Mouse (Mus musculus): Measurements from ENCODE around the gene Klhl22.

Klhl22 gene

DNA sequence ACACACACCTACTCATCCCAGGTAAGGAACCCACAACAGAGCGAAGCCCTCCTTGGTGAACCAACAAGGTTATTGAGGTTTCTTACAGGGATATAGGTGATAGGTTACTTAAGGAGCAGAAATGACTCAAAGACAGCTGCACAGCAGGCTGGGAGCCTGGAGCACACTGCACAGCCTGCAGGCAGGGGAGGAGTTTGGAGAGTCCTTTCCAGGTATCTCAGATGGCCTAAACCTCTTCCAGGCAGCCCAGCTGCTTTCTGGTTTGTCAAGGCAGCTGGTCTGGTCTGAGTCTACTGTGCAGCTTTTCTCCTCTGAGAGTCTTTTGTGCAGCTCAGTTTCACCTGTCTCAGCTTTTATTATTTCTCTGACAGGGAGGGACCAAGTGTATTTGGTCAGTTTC lies 1.7 kb upstream of the Klhl22 start:
- no peak for DNase-seq (ENCODE audit: low read depth, low spot score)

GRCm38 (mm10) chr16:17758902-17759301 lies 516 bp upstream of the Klhl22 start:
- DNase-seq (ENCODE audit: low read depth, low spot score), result no peak

DNA sequence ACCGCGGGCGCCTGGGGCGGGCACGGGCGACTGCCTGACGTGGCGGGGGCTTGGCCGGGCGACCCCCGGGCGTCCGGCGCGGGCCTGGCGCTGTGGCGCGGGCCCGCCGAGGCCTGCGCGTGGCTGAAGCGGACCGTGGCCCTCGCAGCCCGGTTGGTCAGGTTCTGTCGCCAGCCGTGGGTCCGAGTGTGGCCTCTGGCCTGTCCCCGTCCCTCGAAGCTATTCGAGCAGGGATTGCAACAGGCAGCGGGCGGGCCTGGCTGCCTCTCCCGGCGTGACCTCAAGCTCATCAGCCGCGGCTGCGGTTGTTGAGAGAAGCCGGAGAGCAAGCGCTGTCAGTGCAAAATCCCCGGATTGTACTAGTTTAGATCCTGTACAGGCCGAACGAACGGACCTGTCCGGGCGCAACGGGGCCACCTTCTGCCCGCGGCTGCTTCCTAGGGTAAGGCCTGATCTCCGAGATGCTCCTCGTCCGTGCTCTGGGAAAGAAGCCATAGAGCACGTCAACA lies 449 bp downstream of the Klhl22 start:
- no peak for DNase-seq (ENCODE audit: low read depth, low spot score)

DNA sequence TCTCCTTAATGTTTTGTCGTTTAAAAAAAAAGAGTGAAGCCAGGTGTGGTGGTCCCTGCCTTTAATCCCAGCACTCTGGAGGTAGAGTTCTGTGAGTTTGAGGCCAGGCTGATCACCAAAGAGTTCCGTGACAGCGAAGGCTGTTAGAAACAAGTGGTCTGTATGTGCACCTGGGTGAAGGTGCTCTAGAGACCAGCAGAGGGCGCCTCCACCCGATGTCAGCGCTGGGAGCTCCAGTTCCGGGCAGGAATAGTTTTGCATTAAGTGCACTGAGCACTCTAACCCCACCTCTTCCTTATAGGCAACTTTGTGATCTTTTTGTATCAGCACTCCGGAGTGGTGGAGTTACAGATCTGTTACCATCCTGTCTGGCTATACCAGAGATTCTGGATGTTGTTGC lies 1.2 kb downstream of the Klhl22 start:
- DNase-seq (ENCODE audit: low read depth, low spot score), result no peak

- DNase-seq (ENCODE audit: low read depth, low spot score), result no peak
These were observed 1.7 kb downstream of the Klhl22 start for GRCm38 (mm10) chr16:17761074-17761473.

DNA sequence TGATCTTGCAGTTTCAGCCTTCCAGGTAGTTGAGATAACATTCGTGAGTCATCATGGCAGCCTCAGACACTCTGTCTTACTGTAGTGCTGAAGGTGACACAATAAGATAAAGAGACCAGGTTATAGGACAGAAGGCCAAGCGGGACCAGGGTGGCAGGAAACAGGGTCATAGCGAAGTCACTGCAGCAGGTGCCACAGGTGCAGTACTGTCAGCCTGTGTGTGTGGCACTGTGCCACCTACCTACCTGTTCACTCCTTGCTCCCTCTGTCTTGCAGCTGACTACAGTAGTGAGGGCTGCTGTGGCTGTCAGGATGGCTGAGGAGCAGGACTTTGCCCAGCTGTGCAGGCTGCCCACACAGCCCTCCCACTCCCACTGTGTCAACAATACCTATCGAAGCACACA lies 4.7 kb downstream of the Klhl22 start:
- DNase-seq (ENCODE audit: low read depth, low spot score), result no peak

DNA sequence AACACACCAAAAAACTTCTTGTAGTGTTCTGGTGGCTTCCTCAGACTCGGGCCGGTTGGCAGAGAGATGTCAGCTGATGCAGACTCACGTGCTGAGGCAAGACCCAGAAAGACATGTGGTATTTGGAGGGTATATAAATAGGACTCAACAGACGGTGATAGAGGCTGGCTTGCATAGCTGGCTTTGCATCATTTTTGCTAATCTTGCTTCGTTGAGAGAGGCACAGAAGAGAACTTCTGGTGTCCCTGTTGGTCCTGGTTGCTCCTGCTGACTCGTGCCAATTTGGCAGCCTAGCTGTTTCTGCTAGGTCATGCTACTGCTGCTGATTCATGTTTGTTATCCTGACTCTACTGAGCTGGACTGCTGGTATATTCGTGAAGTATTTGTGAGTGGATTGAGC lies 9.4 kb downstream of the Klhl22 start:
- peak; percentile 62 for DNase-seq (ENCODE audit: low read depth, low spot score)

DNA sequence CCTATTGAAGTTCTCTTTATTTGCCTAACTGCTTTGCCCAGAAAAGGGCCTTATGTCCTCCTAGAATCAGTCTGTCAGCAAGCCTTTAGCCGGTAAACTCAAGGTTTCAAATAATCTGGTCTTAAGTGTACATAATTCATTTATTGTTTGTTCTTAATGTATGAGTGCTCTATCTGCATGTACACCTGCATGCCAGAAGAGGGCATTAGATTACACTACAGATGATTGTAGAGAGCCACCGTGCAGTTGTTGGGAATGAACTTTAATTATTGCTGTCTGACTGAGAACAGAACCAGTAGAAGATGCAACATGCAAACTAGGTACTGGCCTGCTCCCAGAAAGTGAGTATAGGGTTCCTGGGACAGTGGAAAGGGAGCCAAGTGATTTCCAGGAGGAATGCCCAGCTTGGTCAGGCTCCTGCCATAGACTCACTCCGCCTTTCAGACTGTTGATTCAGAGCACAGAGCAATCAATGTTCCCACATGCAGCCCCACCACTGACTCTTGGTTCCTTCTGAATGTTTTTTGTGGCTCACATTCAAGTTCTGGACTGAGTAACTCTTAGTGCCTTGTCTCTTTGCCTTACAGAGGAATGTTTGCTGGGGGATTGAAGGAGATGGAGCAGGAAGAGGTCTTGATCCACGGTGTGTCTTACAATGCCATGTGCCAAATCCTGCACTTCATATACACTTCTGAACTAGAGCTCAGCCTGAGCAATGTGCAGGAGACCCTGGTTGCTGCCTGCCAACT lies 11.9 kb downstream of the Klhl22 start:
- DNase-seq (ENCODE audit: low read depth, low spot score), result no peak

- DNase-seq (ENCODE audit: low read depth, low spot score), result no peak
These were observed 17.4 kb downstream of the Klhl22 start for GRCm38 (mm10) chr16:17776828-17777227.

GRCm38 (mm10) chr16:17778223-17778622 lies 18.8 kb downstream of the Klhl22 start:
- no peak for DNase-seq (ENCODE audit: low read depth, low spot score)

- no peak for DNase-seq (ENCODE audit: low read depth, low spot score)
These were observed 20.3 kb downstream of the Klhl22 start for GRCm38 (mm10) chr16:17779692-17780091.

GRCm38 (mm10) chr16:17785337-17785736 lies 25.9 kb downstream of the Klhl22 start:
- DNase-seq (ENCODE audit: low read depth, low spot score), result no peak

DNA sequence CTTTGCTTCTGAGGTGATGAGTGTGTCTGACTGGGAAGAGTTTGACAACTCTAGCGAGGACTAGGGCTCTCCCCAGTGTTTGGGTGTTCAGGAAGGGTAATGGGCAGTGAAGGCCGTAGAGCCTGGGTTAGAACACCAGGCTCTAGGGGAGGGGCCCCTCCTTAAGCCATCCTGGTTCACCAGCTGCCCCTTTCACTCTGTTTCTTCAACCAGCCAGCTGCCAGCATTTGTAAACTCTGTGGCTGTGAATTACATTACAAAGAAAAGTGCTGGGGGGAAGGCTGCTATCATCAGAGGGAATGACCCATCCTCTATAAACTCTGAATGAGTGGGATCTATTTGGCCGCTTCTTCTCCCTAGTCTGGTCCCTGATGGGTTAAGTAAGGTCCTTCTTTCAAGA lies 33.3 kb downstream of the Klhl22 start:
- DNase-seq (ENCODE audit: low read depth, low spot score), result no peak

- DNase-seq (ENCODE audit: low read depth, low spot score), result no peak
These were observed 34.6 kb downstream of the Klhl22 start for GRCm38 (mm10) chr16:17794047-17794446.

GRCm38 (mm10) chr16:17795643-17796042 lies 36.2 kb downstream of the Klhl22 start:
- no peak for DNase-seq (ENCODE audit: low read depth, low spot score)

DNA sequence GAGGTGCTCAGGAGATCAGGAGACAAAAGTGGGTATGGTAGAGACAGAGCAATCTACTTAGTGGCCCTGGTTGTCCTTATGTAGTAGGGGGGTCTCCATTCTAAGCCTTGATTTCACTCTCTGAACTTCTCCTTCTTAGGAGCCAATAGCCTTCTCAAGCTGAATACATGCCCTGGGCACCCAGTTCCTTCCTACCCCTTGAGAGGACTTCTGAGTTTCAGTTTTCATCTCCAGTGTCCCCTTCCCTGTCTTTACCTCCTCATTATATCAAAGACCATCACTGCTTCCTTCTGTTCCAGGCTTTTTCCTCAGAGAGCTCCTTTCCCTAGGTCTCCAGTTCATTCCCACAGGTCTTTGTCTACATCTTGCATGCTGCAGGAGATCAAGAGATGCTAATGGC lies 37.1 kb downstream of the Klhl22 start:
- DNase-seq (ENCODE audit: low read depth, low spot score), result no peak

GRCm38 (mm10) chr16:17796971-17797811 lies 37.8 kb downstream of the Klhl22 start, which contains the start of gene Scarf2:
TSS of gene Scarf2 (plus strand) at chr16:17797282.
- no peak for DNase-seq (ENCODE audit: low read depth, low spot score)

DNA sequence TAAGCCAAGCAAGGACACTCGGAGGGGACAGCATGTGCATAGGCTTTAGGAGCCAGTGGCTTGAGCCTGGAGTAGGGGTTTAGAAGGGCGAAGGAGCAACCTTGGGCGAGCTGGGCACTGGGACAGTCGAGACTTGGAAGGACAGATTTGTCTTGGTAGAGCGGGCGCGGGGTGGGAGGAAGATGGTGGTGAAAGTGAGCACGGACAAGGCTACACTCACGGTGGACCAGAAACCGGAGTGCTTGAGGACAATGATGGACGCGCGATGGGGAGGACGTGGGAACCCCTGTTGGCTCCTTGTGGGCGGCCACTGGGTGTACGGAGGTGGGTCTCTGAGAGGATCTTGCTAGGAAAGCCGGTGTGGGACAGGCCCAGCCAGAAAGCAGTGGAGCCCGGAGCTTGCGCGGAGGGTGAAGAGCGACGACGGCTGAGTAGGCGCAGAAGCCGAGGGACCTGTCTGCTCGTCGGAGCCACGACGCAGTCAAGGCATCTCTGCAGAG lies 38.4 kb downstream of the Klhl22 start:
- DNase-seq (ENCODE audit: low read depth, low spot score), result no peak

DNA sequence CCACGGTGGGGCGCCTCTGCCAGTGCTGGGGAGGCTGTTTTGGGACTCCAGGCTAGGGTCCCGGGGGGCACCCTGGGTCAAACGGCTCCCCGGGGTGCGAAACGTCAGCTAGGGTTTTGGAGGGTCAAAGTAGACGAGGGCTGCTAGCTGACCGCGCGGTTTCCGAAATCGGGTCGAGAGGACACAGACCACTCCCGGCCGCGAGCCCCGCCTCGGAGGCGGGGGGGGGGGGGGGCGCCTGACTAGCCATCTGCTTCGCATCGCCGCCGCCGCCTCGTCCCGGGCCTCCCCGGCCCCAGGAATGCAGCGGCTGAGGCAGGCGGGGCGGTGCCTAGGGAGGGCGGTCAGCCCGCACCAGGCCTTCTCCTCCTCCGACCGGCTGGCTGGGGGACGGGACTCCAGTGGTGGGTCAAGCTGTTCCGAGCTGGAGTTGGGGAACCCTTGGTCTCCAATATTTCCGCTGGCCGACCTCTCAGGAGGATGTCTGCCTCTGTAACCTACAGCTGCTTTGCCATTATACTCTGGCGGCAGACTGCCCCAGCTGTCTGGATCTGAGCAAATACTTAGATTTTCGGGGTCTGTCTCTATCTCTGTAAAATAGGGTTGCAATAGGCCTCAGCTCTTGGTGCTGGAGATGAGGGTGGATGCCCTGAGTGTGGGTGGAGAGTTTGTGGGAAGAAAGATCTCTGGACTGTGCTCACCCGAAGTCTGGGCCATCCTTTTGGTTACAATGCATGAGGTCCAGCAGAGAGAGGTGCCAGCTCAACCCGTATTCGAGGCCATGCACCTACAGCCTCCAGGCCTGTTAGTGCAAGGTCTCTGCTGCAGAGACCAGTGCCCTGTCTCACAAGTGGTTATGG lies 39.1 kb downstream of the Klhl22 start:
- DNase-seq (ENCODE audit: low read depth, low spot score), result no peak

GRCm38 (mm10) chr16:17799584-17799983 lies 40.2 kb downstream of the Klhl22 start:
- DNase-seq (ENCODE audit: low read depth, low spot score), result no peak

GRCm38 (mm10) chr16:17801777-17802455 lies 42.5 kb downstream of the Klhl22 start:
- no peak for DNase-seq (ENCODE audit: low read depth, low spot score)
